Comparison of ENCODE assay signal across 8 mouse cellular contexts in the genomic region with DNA sequence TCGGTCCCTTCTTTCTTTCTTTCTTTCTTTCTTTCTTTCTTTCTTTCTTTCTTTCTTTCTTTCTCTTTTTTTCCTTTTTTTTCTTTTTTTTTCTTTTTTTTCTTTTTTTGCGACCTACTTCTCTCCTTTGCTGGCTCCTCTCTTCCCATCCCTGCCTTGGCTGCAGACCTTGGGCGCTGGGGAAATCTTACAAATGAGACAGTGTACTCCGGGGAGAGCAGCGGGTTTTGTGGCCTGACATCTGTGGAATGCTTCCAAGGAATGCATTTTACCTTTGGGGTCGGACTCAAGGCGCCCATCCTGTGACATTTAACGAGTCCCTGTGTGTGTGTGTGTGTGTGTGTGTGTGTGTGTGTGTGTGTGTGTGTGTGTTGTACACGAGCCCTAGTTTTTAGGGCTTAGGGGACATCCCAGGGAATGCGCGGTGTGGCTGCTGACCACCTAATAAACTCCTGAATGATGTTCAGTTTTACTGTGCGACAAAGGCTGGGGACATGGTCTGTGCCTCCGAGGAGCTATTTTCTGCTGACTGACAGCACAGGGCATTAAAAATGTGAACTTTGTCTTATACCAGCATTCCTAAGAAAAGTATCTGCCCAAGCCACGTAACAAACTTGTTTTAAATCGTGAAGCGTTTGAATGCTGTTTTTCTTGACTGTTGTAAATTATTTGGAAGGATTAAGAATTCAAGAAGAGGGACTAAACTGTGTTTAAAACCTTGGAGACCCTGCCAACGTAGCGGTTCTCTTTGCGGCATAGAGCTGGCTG. TPM values are rescaled to one million over a fixed set of nuclear protein-coding genes. Genes with fewer than 3 reads are reported as not detected.
DNase-seq lines count a peak whose midpoint lies in the region; ATAC-seq and TF ChIP-seq lines count a peak whose summit lies in the region.

No protein-coding gene starts in this region.

- TF ChIP-seq CTCF in liver, postnatal 0 days (IDR thresholded peaks at IDR 0.05; ENCODE audit: low read depth) = no peak

- no peaks in the 10 kb centered on the region; the same call in 1 of the 2 replicates for H3K36me3 ChIP-seq in embryonic facial prominence, embryonic 10.5 days (replicated peaks)
- H3K36me3 ChIP-seq in hindbrain, embryonic 11.5 days (ENCODE audit: control insufficient read depth, insufficient read depth, low read length) = no peaks in the 10 kb centered on the region
- H3K36me3 ChIP-seq in liver, postnatal 0 days (replicated peaks; ENCODE audit: insufficient read depth, low read length) = no peaks in the 10 kb centered on the region

- H3K4me3 ChIP-seq in embryonic facial prominence, embryonic 10.5 days = peak overlapping the region; percentile 65
- peak overlapping the region; percentile 45 for H3K4me3 ChIP-seq in hindbrain, embryonic 11.5 days (ENCODE audit: low read depth, low read length)
- peak overlapping the region; percentile 50 for H3K4me3 ChIP-seq in liver, postnatal 0 days (ENCODE audit: low read depth, low read length)

- H3K27ac ChIP-seq in embryonic facial prominence, embryonic 10.5 days (replicated peaks) = peak overlapping the region; percentile 88
- no peak overlapping the region for H3K27ac ChIP-seq in hindbrain, embryonic 11.5 days (ENCODE audit: low read depth, low read length)
- H3K27ac ChIP-seq in liver, postnatal 0 days (ENCODE audit: low read depth) = peak overlapping the region; percentile 45; the same call in 1 of the 2 replicates

- H3K9ac ChIP-seq in hindbrain, embryonic 11.5 days (ENCODE audit: low read depth, low read length) = peak overlapping the region; percentile 68
- H3K9ac ChIP-seq in liver, postnatal 0 days (replicated peaks) = peak overlapping the region; percentile 41; the same call in 1 of the 2 replicates

- 4% methylated on average over 19 of the region's 19 CpGs for WGBS in embryonic facial prominence, embryonic 10.5 days
- 8% methylated on average over 19 of the region's 19 CpGs for WGBS in hindbrain, embryonic 11.5 days
- WGBS in liver, postnatal 0 days (ENCODE audit: insufficient replicate concordance) = 17% methylated on average over 19 of the region's 19 CpGs

- peak overlapping the region; percentile 63 for H3K4me2 ChIP-seq in hindbrain, embryonic 11.5 days (replicated peaks; ENCODE audit: low read depth, low read length)
- H3K4me2 ChIP-seq in liver, postnatal 0 days (ENCODE audit: low read depth, low read length) = peak overlapping the region; percentile 74

- no peaks in the 10 kb centered on the region for H3K9me3 ChIP-seq in embryonic facial prominence, embryonic 10.5 days
- H3K9me3 ChIP-seq in hindbrain, embryonic 11.5 days (ENCODE audit: control insufficient read depth, low read length) = no peaks in the 10 kb centered on the region
- H3K9me3 ChIP-seq in liver, postnatal 0 days (ENCODE audit: low read length) = no peaks in the 10 kb centered on the region

- peak; percentile 10 to 13 for DNase-seq in layer of hippocampus, postnatal 10 days (ENCODE audit: low spot score in 2 of 2)
- DNase-seq in layer of hippocampus, postnatal 25 days (ENCODE audit: extremely low spot score in 1 of 2, low spot score in 1 of 2) = no peak
- peak; percentile 47 for DNase-seq in embryonic facial prominence, embryonic 10.5 days (ENCODE audit: low spot score)
- DNase-seq in hindbrain, embryonic 11.5 days (ENCODE audit: low spot score) = peak; percentile 40
- DNase-seq in liver, postnatal 0 days = no peak
- DNase-seq in T-cell, adult 2 months (ENCODE audit: low spot score) = no peak
- DNase-seq in adrenal gland, adult 18-20 months (ENCODE audit: low spot score in 2 of 2) = no peak
- DNase-seq in B cell, adult 2 months = no peak

- no peaks in the 10 kb centered on the region for H3K27me3 ChIP-seq in embryonic facial prominence, embryonic 10.5 days (replicated peaks; ENCODE audit: low read depth, poor library complexity, severe bottlenecking)
- no peaks in the 10 kb centered on the region for H3K27me3 ChIP-seq in hindbrain, embryonic 11.5 days (ENCODE audit: control insufficient read depth, insufficient read depth, low read length)
- H3K27me3 ChIP-seq in liver, postnatal 0 days (ENCODE audit: insufficient read depth, low read length) = peaks cover 11% of the 10 kb centered on the region

- no peak for TF ChIP-seq EP300 in liver, postnatal 0 days (IDR thresholded peaks at IDR 0.05; ENCODE audit: low read depth)

- 0 out of 2 replicates have a peak, but pooled peaks have one; percentile 23 for ATAC-seq in hindbrain, embryonic 11.5 days (ENCODE audit: low FRiP score)
- ATAC-seq in liver, postnatal 0 days = no peak

- H3K4me1 ChIP-seq in embryonic facial prominence, embryonic 10.5 days = peaks cover 48% of the 10 kb centered on the region
- no peaks in the 10 kb centered on the region for H3K4me1 ChIP-seq in hindbrain, embryonic 11.5 days (replicated peaks; ENCODE audit: control insufficient read depth, insufficient read depth, low read length)
- no peaks in the 10 kb centered on the region for H3K4me1 ChIP-seq in liver, postnatal 0 days (ENCODE audit: insufficient read depth)

RNA-seq across cellular contexts. Expression of a gene that starts 58.0 kb away (rescaled TPM):
- not detected for total RNA-seq in layer of hippocampus, postnatal 10 days (2021)
- not detected for total RNA-seq in layer of hippocampus, postnatal 25 days (2021)
- polyA plus RNA-seq in embryonic facial prominence, embryonic 10.5 days (2016; fragmentation: Nextera tagmentation; extraction: Ambion mirVana) = not detected in 2 replicates
- not detected in 2 replicates for polyA plus RNA-seq in hindbrain, embryonic 11.5 days (2014; fragmentation: Nextera tagmentation; extraction: Ambion mirVana)
- polyA plus RNA-seq in liver, postnatal 0 days (2015; fragmentation: Nextera tagmentation; extraction: Ambion mirVana) = 0.95 and 1.9 TPM in 2 replicates
- total RNA-seq in adrenal gland, adult 18-20 months (2021) = not detected

Comparison
In these comparisons a context has a peak if more than half of its experiments do, and no peak if none do; other contexts are left out.
1. DNase-seq: peak in layer of hippocampus, postnatal 10 days (2 of 2), embryonic facial prominence, embryonic 10.5 days (single experiment) and hindbrain, embryonic 11.5 days (single experiment); none in layer of hippocampus, postnatal 25 days (0 of 2), liver, postnatal 0 days (single experiment), T-cell, adult 2 months (single experiment), adrenal gland, adult 18-20 months (0 of 2) and B cell, adult 2 months (0 of 2).
2. Peak in every context shown above with its lines, with median percentiles within 50 percentile points of each other: H3K4me3 ChIP-seq.